Mouse (Mus musculus): ENCODE measurements around the gene Fbxw18. TPM values are rescaled to one million over a fixed set of nuclear protein-coding genes. Genes with fewer than 3 reads are reported as not detected.
A peak's percentile ranks its signal among the peaks of the same experiment; 100 is the strongest.
"Not testable (repeated sequence)": the region's sequence is repeated elsewhere in the genome, so short reads cannot be mapped to it uniquely, and the experiment has no call there.

Fbxw18 gene
- not detected for total RNA-seq (2021)

DNA sequence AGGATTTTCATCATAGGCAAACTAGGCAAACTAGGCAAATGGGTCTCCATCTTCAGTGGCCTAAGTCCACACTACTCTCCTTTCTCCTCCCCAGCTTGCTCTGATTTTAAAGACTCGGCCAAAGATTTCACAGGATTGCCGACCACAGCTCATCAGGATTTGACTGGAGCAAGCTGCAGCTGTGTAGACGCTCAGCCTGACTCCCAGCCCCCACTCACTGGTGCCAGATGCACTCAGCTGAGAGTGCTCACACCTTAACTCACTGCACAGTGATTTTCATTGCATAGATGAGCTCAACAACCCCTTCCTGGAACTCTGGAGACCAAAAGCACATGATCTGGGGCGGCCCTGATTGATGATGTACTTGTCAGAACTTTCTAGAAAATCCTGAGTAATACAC is at the start of gene Fbxw18:
Gene Fbxw18, minus strand, starts transcription at position 101 of the 400 bp plus-strand sequence.
- intact Hi-C loops (cut with DNase I): not testable (repeated sequence)

DNA sequence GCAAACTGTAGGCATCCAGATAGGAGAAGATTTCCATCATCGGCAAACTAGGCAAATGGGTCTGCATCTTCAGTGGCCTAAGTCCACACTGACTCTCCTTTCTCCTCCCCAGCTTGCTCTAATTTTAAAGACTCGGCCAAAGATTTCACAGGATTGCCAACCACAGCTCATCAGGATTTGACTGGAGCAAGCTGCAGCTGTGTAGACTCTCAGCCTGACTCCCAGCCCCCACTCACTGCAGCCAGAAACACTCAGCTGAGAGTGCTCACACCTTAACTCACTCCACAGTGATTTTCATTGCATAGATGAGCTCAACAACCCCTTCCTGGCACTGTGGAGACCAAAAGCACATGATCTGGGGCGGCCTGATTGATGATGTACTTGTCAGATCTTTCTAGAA is 43.5 kb upstream of the Fbxw18 start, which contains the start of gene Fbxw26:
Gene Fbxw26, minus strand, starts transcription at position 101 of the 400 bp plus-strand sequence.
- intact Hi-C loops (cut with DNase I): not testable (repeated sequence)

More for the DNA sequence above, at the start of gene Fbxw18:
- DNase-seq: not testable (repeated sequence)

DNA sequence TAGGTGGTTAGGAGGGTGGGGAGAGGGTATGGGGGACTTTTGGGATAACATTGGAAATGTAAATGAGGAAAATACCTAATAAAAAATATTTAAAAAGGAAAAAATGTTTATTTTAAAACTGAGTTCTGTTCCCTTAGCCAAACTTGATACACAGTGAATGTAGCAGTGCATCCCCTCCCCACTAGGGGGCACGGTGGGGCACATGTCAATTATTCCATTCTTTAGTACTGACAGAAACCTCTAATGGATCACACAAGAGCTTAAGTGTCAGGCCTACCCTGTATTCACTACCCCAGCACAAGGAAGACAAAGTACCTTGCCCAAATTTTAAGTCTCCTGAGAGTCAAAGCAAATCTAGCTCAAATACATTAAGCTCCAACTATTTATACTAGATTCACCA is 17.2 kb downstream of the Fbxw18 start:
- intact Hi-C loops (cut with DNase I): loop anchor here (1.0 to 2.0 kb wide), 2 partner anchors 147 to 178 kb away; partner anchors contain the start of gene Nme6
- peak; percentile 45 to 74 for DNase-seq

More for the DNA sequence above, 43.5 kb upstream of the Fbxw18 start, which contains the start of gene Fbxw26:
- DNase-seq: not testable (repeated sequence)

DNA sequence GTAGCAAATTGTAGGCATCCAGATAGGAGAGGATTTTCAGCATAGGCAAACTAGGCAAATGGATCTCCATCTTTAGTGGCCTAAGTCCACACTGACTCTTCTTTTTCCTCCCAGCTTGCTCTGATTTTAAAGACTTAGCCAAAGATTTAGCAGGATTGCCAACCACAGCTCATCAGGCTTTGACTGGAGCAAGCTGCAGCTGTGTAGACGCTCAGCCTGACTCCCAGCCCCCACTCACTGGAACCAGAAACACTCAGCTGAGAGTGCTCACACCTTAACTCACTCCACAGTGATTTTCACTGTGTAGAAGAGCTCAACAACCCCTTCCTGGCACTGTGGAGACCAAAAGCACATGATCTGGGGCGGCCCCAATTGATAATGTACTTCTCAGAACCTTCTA is 37.9 kb downstream of the Fbxw18 start, which contains the start of gene Fbxw25:
Gene Fbxw25, minus strand, starts transcription at position 101 of the 400 bp plus-strand sequence.
- intact Hi-C loops (cut with DNase I); DNase-seq: not testable (repeated sequence)

Other genes starting within 250 kb of the Fbxw18 start
- gene Fbxw19, start 206.8 kb downstream of the Fbxw18 start, total RNA-seq (2021): not detected
- not detected for gene Fbxw15, start 134.4 kb downstream of the Fbxw18 start, total RNA-seq (2021)
- gene Fbxw24, start 76.6 kb downstream of the Fbxw18 start, total RNA-seq (2021): not detected
- not detected for gene Fbxw25, start 38.0 kb downstream of the Fbxw18 start, total RNA-seq (2021)
- gene Fbxw26, start 43.4 kb upstream of the Fbxw18 start, total RNA-seq (2021): not detected
- not detected for gene Fbxw27, start 88.0 kb upstream of the Fbxw18 start, total RNA-seq (2021)
- not detected for gene Spink8, start 109.6 kb upstream of the Fbxw18 start, total RNA-seq (2021)
- gene Nme6, start 130.0 kb upstream of the Fbxw18 start, total RNA-seq (2021): 10 to 100 TPM; 15.1 to 18.4 TPM
- under 1 TPM; 0.36 to 0.60 TPM for gene Camp, start 146.9 kb upstream of the Fbxw18 start, total RNA-seq (2021)
- gene Cdc25a, start 172.9 kb upstream of the Fbxw18 start, total RNA-seq (2021): 1 to 10 TPM; 7.1 to 9.4 TPM
- 100 to 1,000 TPM; 294 to 310 TPM for gene Map4, start 228.8 kb upstream of the Fbxw18 start, total RNA-seq (2021)